Mouse (Mus musculus) forebrain, postnatal 0 days (tissue): ENCODE measurements around the gene Rpl21. TPM values are rescaled to one million over a fixed set of nuclear protein-coding genes. Genes with fewer than 3 reads are reported as not detected.
A peak's percentile ranks its signal among the peaks of the same experiment; 100 is the strongest.

Experiments used
- ATAC-seq: fragments of 200-750 bp; cut with Nextera tagmentation; 2 replicates; pipeline ENCODE4 v1.8.0; 2017; ENCODE audit warnings: mild to moderate bottlenecking, moderate library complexity
- DNase-seq: peaks from one replicate; pipeline ENCODE4 v3.0.0-alpha.2; 2015
- H3K27ac ChIP-seq: fragments of 300-500 bp; sonication (generic); 2 replicates; pipeline ENCODE4 v1.5.1; 2014; ENCODE audit warnings: low read depth, mild to moderate bottlenecking, antibody characterized with exemption, low read length, moderate library complexity, mixed read lengths
- H3K27me3 ChIP-seq: fragments of 300-500 bp; sonication (generic); 2 replicates; pipeline ENCODE4 v1.6.1; 2014; ENCODE audit warnings: mild to moderate bottlenecking, low read length, mixed read lengths; ENCODE audit not compliant: insufficient read depth
- H3K36me3 ChIP-seq: fragments of 300-500 bp; sonication (generic); 2 replicates; pipeline ENCODE4 v1.6.1; 2014; ENCODE audit warnings: mild to moderate bottlenecking, moderate library complexity; ENCODE audit not compliant: insufficient read depth
- H3K4me1 ChIP-seq: fragments of 300-500 bp; sonication (generic); 2 replicates; pipeline ENCODE4 v1.6.1; 2014; ENCODE audit warnings: antibody characterized with exemption; ENCODE audit not compliant: insufficient read depth
- H3K4me2 ChIP-seq: fragments of 300-500 bp; sonication (generic); 2 replicates; pipeline ENCODE4 v1.6.1; 2014; ENCODE audit warnings: low read depth, mild to moderate bottlenecking, moderate library complexity
- H3K4me3 ChIP-seq: fragments of 300-500 bp; sonication (generic); 2 replicates; pipeline ENCODE4 v1.5.1; 2014; ENCODE audit warnings: low read depth, low read length, mixed read lengths
- H3K9ac ChIP-seq: fragments of 300-500 bp; sonication (generic); 2 replicates; pipeline ENCODE4 v1.6.1; 2014; ENCODE audit warnings: mild to moderate bottlenecking
- H3K9me3 ChIP-seq: fragments of 300-500 bp; sonication (generic); 2 replicates; pipeline ENCODE4 v1.6.1; 2016; ENCODE audit warnings: low read length
- CTCF ChIP-seq: sonication (generic); IDR thresholded peaks from 2 replicates; pipeline ENCODE4 v1.5.1; 2016; ENCODE audit warnings: antibody characterized with exemption, control low read depth, low read depth
- WGBS: fragments of 180-500 bp; shearing (Covaris S2); extraction: QIAGEN DNeasy Blood & Tissue Kit; methylation state at CpG from one replicate; pipeline ENCODE4 v1.1.7; 2014; 5-methylcytosine and 5-hydroxymethylcytosine counted together
- polyA plus RNA-seq: library from polyadenylated mRNA; unstranded; fragments of >200 nt; fragmentation: Nextera tagmentation; extraction: Ambion mirVana; gene quantifications from 2 replicates; pipeline ENCODE4 v1.2.1, GENCODE M21; 2015
- total RNA-seq: library from RNA; depleted of rRNA; stranded (reverse); fragments of >200 nt; gene quantifications from 2 replicates; pipeline ENCODE4 v1.2.3, GENCODE M21; 2014

The Rpl21 gene
- total and polyA plus RNA-seq, 2 experiments from 2014 or later = 330 to 375 TPM

- no peak for TF ChIP-seq CTCF
- DNase-seq = no peak
- H3K4me1 ChIP-seq = peaks cover 10% of the 10 kb centered on the region
- H3K9me3 ChIP-seq = no peaks in the 10 kb centered on the region
- H3K27me3 ChIP-seq = no peaks in the 10 kb centered on the region
- H3K27ac ChIP-seq = no peak overlapping the region
- 3% methylated on average over 18 of the region's 18 CpGs for WGBS
- H3K9ac ChIP-seq = peak overlapping the region; percentile 89
- H3K36me3 ChIP-seq = no peaks in the 10 kb centered on the region
- ATAC-seq = no peak
- H3K4me3 ChIP-seq = peak overlapping the region; percentile 76
- peak overlapping the region; percentile 79 for H3K4me2 ChIP-seq
Measured at GRCm38 (mm10) chr5:146793630-146794083, 39.0 kb upstream of the Rpl21 start.

GRCm38 (mm10) chr5:146794084-146794852, 38.4 kb upstream of the Rpl21 start:
- no peaks in the 10 kb centered on the region for H3K27me3 ChIP-seq
- ATAC-seq (peak; percentile 61), DNase-seq (no peak)
- peak overlapping the region; percentile 94 for H3K27ac ChIP-seq
- peak overlapping the region; percentile 76 for H3K4me3 ChIP-seq
- 3% methylated on average over 82 of the region's 83 CpGs for WGBS
- peak overlapping the region; percentile 89 for H3K9ac ChIP-seq
- H3K4me2 ChIP-seq = peak overlapping the region; percentile 79
- no peaks in the 10 kb centered on the region for H3K36me3 ChIP-seq
- peaks cover 10% of the 10 kb centered on the region for H3K4me1 ChIP-seq
- H3K9me3 ChIP-seq = no peaks in the 10 kb centered on the region
- TF ChIP-seq CTCF = no peak

DNA sequence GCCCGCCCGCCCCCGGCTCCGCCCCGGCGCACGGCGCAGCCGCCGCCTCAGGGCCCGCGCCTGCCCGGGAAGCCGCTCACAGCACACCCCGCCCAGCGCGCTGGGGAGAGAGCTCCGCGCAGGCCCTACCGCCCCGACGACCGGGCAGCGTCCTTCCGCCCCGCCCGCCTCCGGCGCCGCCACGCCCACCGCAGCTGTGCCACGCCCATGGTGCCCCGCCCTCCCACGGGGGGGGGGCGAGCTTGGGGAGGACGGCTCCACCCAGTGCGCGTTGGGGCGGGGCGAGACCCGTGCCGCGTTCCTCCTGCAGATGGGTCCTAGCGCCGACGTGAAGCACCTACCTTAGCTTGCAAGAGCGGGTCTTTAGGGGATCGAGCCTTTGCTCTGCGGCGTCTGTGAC, 37.8 kb upstream of the Rpl21 start, which contains the start of gene Usp12:
TSS of gene Usp12 (minus strand) at position 154 of the 400 bp plus-strand sequence.
- peak; percentile 97 for ATAC-seq

GRCm38 (mm10) chr5:146795728-146796127, 37.0 kb upstream of the Rpl21 start:
- H3K9ac ChIP-seq = no peak overlapping the region
- no peaks in the 10 kb centered on the region for H3K9me3 ChIP-seq
- no peaks in the 10 kb centered on the region for H3K36me3 ChIP-seq
- no peaks in the 10 kb centered on the region for H3K27me3 ChIP-seq
- peak overlapping the region; percentile 79; the same call in 1 of the 2 replicates for H3K4me2 ChIP-seq
- peak overlapping the region; percentile 94 for H3K27ac ChIP-seq
- H3K4me1 ChIP-seq = peaks cover 10% of the 10 kb centered on the region
- WGBS = 63% methylated on average over 13 of the region's 13 CpGs
- no peak for ATAC-seq
- no peak for TF ChIP-seq CTCF
- H3K4me3 ChIP-seq = no peak overlapping the region
- DNase-seq = peak; percentile 64

More for the DNA sequence above, 37.8 kb upstream of the Rpl21 start, which contains the start of gene Usp12:
- Histone ChIP-seq H3K9ac (peak within 1 kb of the TSS; percentile 89), H3K9me3 (no peaks in the 10 kb centered on the region), H3K27ac (peak within 1 kb of the TSS; percentile 94), H3K27me3 (no peaks in the 10 kb centered on the region), H3K4me1 (peaks cover 10% of the 10 kb centered on the region), H3K4me3 (peak within 1 kb of the TSS; percentile 76), H3K4me2 (peak within 1 kb of the TSS; percentile 79), H3K36me3 (no peaks in the 10 kb centered on the region)
- WGBS = under 1% methylated on average over 39 of the region's 51 CpGs
- TF ChIP-seq CTCF = no peak
- DNase-seq = peak; percentile 98

DNA sequence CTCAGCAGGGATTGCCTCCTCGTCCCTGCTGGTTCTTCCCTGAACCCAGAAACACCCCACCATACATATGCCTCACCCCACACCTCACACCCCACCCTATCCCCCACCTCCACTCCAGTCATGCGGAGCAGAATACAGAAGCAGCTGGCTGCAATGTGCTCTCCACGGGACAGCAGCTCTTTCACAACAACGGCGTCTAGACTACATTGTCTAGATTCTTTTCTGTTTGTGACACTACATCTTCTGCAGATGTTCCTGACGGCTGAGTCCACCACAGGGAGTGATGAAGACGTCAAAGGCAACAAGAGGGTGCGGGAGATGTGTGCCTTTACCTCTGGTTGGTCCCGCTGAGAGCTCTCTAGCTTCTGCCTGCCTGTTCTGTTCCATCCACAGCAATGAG, 34.7 kb upstream of the Rpl21 start:
- DNase-seq (no peak), ATAC-seq (no peak)
- no peak for TF ChIP-seq CTCF
- Histone ChIP-seq H3K4me3 (no peak overlapping the region), H3K27me3 (no peaks in the 10 kb centered on the region), H3K4me2 (no peak overlapping the region), H3K36me3 (no peaks in the 10 kb centered on the region), H3K9me3 (no peaks in the 10 kb centered on the region), H3K4me1 (peaks cover 7% of the 10 kb centered on the region), H3K9ac (no peak overlapping the region), H3K27ac (no peak overlapping the region)
- 60% methylated on average over 9 of the region's 9 CpGs for WGBS

GRCm38 (mm10) chr5:146806004-146806430, 26.7 kb upstream of the Rpl21 start:
- Histone ChIP-seq H3K4me1 (no peaks in the 10 kb centered on the region), H3K9ac (no peak overlapping the region), H3K4me3 (no peak overlapping the region), H3K36me3 (no peaks in the 10 kb centered on the region), H3K27me3 (no peaks in the 10 kb centered on the region), H3K4me2 (no peak overlapping the region), H3K27ac (no peak overlapping the region), H3K9me3 (no peaks in the 10 kb centered on the region)
- 85% methylated on average over 8 of the region's 8 CpGs for WGBS
- DNase-seq (no peak), ATAC-seq (no peak)
- TF ChIP-seq CTCF = no peak

- no peak for DNase-seq
- no peak overlapping the region for H3K9ac ChIP-seq
- H3K4me2 ChIP-seq = no peak overlapping the region
- H3K9me3 ChIP-seq = no peaks in the 10 kb centered on the region
- ATAC-seq = no peak
- H3K4me1 ChIP-seq = no peaks in the 10 kb centered on the region
- H3K4me3 ChIP-seq = no peak overlapping the region
- H3K27me3 ChIP-seq = no peaks in the 10 kb centered on the region
- WGBS = 77% methylated on average over 5 of the region's 5 CpGs
- H3K27ac ChIP-seq = no peak overlapping the region
- no peak for TF ChIP-seq CTCF
- no peaks in the 10 kb centered on the region for H3K36me3 ChIP-seq
Measured at GRCm38 (mm10) chr5:146809951-146810350, 22.7 kb upstream of the Rpl21 start.
